Comparison of ENCODE assay signal across 8 mouse cellular contexts in genomic region chr10:12868189-12869028, GRCm38 (mm10). TPM values are rescaled to one million over a fixed set of nuclear protein-coding genes. Genes with fewer than 3 reads are reported as not detected.
DNase-seq lines count a peak whose midpoint lies in the region.

No protein-coding gene starts in this region.

- peak overlapping the region; percentile 82 for H3K4me3 ChIP-seq in forebrain, embryonic 10.5 days
- H3K4me3 ChIP-seq in midbrain, embryonic 10.5 days = peak overlapping the region; percentile 83

- DNase-seq in MN1 (ENCODE audit: low spot score) = peak; percentile 90
- DNase-seq in c-Kit-positive CD71-negative TER-119-negative erythroid progenitor cells, embryonic 14.5 days (ENCODE audit: low read depth) = peak; percentile 77
- peak; percentile 78 for DNase-seq in forebrain, embryonic 10.5 days (ENCODE audit: extremely low spot score, low spot score)
- peak; percentile 75 to 79 for DNase-seq in heart, postnatal 14 days
- DNase-seq in large intestine, adult 2 months (ENCODE audit: low read depth, low spot score) = peak; percentile 59
- peak; percentile 78 for DNase-seq in midbrain, embryonic 10.5 days (ENCODE audit: low spot score)
- peak; percentile 49 to 79 for DNase-seq in spleen, postnatal 10 days (ENCODE audit: low spot score in 2 of 2)
- DNase-seq in layer of hippocampus, adult 9-11 months = no peak

- peaks cover 10% of the 10 kb centered on the region; the same call in 1 of the 2 replicates for H3K27me3 ChIP-seq in forebrain, embryonic 10.5 days (ENCODE audit: poor library complexity, severe bottlenecking)
- 0 out of 2 replicates have a peak, but pooled peaks cover 4% of the 10 kb centered on the region for H3K27me3 ChIP-seq in midbrain, embryonic 10.5 days (ENCODE audit: low read depth, poor library complexity, severe bottlenecking)

- under 1% methylated on average over 41 of the region's 41 CpGs for WGBS in forebrain, embryonic 10.5 days
- under 1% methylated on average over 41 of the region's 41 CpGs for WGBS in large intestine, adult 2 months
- under 1% methylated on average over 41 of the region's 41 CpGs for WGBS in midbrain, embryonic 10.5 days

- H3K9me3 ChIP-seq in forebrain, embryonic 10.5 days = no peaks in the 10 kb centered on the region
- H3K9me3 ChIP-seq in midbrain, embryonic 10.5 days (replicated peaks) = no peaks in the 10 kb centered on the region

- intact Hi-C loops in heart, postnatal 14 days (cut with DNase I) = loop anchor here (2.0 to 5.0 kb wide), 4 partner anchors 54 to 176 kb away; no protein-coding TSS in a partner anchor

- H3K36me3 ChIP-seq in forebrain, embryonic 10.5 days (replicated peaks) = no peaks in the 10 kb centered on the region
- H3K36me3 ChIP-seq in midbrain, embryonic 10.5 days = no peaks in the 10 kb centered on the region

- H3K27ac ChIP-seq in forebrain, embryonic 10.5 days = peak overlapping the region; percentile 99
- peak overlapping the region; percentile 99 for H3K27ac ChIP-seq in midbrain, embryonic 10.5 days (replicated peaks)

- H3K4me1 ChIP-seq in forebrain, embryonic 10.5 days = peaks cover 23% of the 10 kb centered on the region
- peaks cover 26% of the 10 kb centered on the region for H3K4me1 ChIP-seq in midbrain, embryonic 10.5 days

RNA-seq across cellular contexts. Expression of gene Utrn, which starts 0.8 kb away (rescaled TPM):
- 40.8 and 44.3 TPM in 2 replicates for polyA plus RNA-seq in forebrain, embryonic 10.5 days (2016; fragmentation: Nextera tagmentation; extraction: Ambion mirVana)
- 10 to 100 TPM; 69.6 to 72.4 TPM for total RNA-seq in heart, postnatal 14 days (2021)
- 10.5 and 21.2 TPM in 2 replicates for polyA plus RNA-seq in large intestine, adult 2 months (2012; rRNA removed)
- polyA plus RNA-seq in midbrain, embryonic 10.5 days (2016; fragmentation: Nextera tagmentation; extraction: Ambion mirVana) = 38.8 and 39.8 TPM in 2 replicates
